Mouse (Mus musculus) kidney, embryonic 15.5 days (tissue): Measurements from ENCODE around the gene Ago1. TPM values are rescaled to one million over a fixed set of nuclear protein-coding genes. Genes with fewer than 3 reads are reported as not detected.

Experiments used
- ATAC-seq: fragments of 200-750 bp; cut with Nextera tagmentation; replicated peaks from 2 replicates; pipeline ENCODE4 v1.8.0; 2017; ENCODE audit warnings: moderate TSS enrichment; ENCODE audit not compliant: low FRiP score
- H3K27ac ChIP-seq: fragments of 300-500 bp; sonication (generic); 2 replicates; pipeline ENCODE4 v1.5.1; 2015; ENCODE audit warnings: mild to moderate bottlenecking, inconsistent platforms
- H3K27me3 ChIP-seq: fragments of 300-500 bp; sonication (generic); 2 replicates; pipeline ENCODE4 v1.6.1; 2015; ENCODE audit warnings: inconsistent platforms
- H3K36me3 ChIP-seq: fragments of 300-500 bp; sonication (generic); 2 replicates; pipeline ENCODE4 v1.6.1; 2015; ENCODE audit warnings: inconsistent platforms
- H3K4me1 ChIP-seq: fragments of 300-500 bp; sonication (generic); 2 replicates; pipeline ENCODE4 v1.6.1; 2015; ENCODE audit warnings: inconsistent platforms
- H3K4me2 ChIP-seq: fragments of 300-500 bp; sonication (generic); 2 replicates; pipeline ENCODE4 v1.6.1; 2015; ENCODE audit warnings: moderate library complexity, mild to moderate bottlenecking, inconsistent platforms
- H3K4me3 ChIP-seq: fragments of 300-500 bp; sonication (generic); replicated peaks from 2 replicates; pipeline ENCODE4 v1.5.1; 2015; ENCODE audit warnings: mild to moderate bottlenecking, inconsistent platforms
- H3K9ac ChIP-seq: fragments of 300-500 bp; sonication (generic); 2 replicates; pipeline ENCODE4 v1.6.1; 2015; ENCODE audit warnings: mild to moderate bottlenecking, inconsistent platforms
- H3K9me3 ChIP-seq: fragments of 300-500 bp; sonication (generic); replicated peaks from 2 replicates; pipeline ENCODE4 v1.6.1; 2016; ENCODE audit warnings: inconsistent platforms
- WGBS: fragments of 180-500 bp; shearing (Covaris S2); methylation state at CpG from one replicate; pipeline ENCODE4 v1.1.7; 2015; ENCODE audit warnings: mixed read lengths; 5-methylcytosine and 5-hydroxymethylcytosine counted together
- polyA plus RNA-seq: library from polyadenylated mRNA; unstranded; fragments of >200 nt; fragmentation: Nextera tagmentation; extraction: Ambion mirVana; gene quantifications from 2 replicates; pipeline ENCODE4 v1.2.1, GENCODE M21; 2015

The Ago1 gene
- polyA plus RNA-seq, 1 experiment from 2014 or later = 5.2 TPM

- H3K27ac ChIP-seq = no peak overlapping the region
- H3K36me3 ChIP-seq = peaks cover 25% of the 10 kb centered on the region
- no peaks in the 10 kb centered on the region for H3K9me3 ChIP-seq
- WGBS = 92% methylated on average over 2 of the region's 2 CpGs
- ATAC-seq = no peak
- no peak overlapping the region for H3K4me2 ChIP-seq
- H3K27me3 ChIP-seq = no peaks in the 10 kb centered on the region
- no peak overlapping the region for H3K4me3 ChIP-seq
- no peak overlapping the region for H3K9ac ChIP-seq
- H3K4me1 ChIP-seq = no peaks in the 10 kb centered on the region
These were observed 34.3 kb downstream of the Ago1 start for GRCm38 (mm10) chr4:126434094-126434493.

- H3K4me1 ChIP-seq = peaks cover 7% of the 10 kb centered on the region
- H3K27ac ChIP-seq = no peak overlapping the region
- H3K36me3 ChIP-seq = peaks cover 16% of the 10 kb centered on the region; the same call in 1 of the 2 replicates
- H3K9me3 ChIP-seq = no peaks in the 10 kb centered on the region
- H3K4me2 ChIP-seq = no peak overlapping the region
- no peaks in the 10 kb centered on the region for H3K27me3 ChIP-seq
- H3K4me3 ChIP-seq = no peak overlapping the region
- WGBS = 86% methylated on average over 4 of the region's 4 CpGs
- no peak overlapping the region for H3K9ac ChIP-seq
- ATAC-seq = no peak
These were observed 35.2 kb downstream of the Ago1 start for GRCm38 (mm10) chr4:126433175-126433574.

GRCm38 (mm10) chr4:126431746-126432145, 36.6 kb downstream of the Ago1 start:
- Histone ChIP-seq H3K9ac (no peak overlapping the region), H3K4me2 (no peak overlapping the region), H3K27me3 (no peaks in the 10 kb centered on the region), H3K4me3 (no peak overlapping the region), H3K36me3 (peaks cover 10% of the 10 kb centered on the region; the same call in 1 of the 2 replicates), H3K9me3 (no peaks in the 10 kb centered on the region), H3K27ac (no peak overlapping the region), H3K4me1 (peaks cover 7% of the 10 kb centered on the region)
- WGBS = 80% methylated on average over 4 of the region's 4 CpGs
- ATAC-seq = no peak

GRCm38 (mm10) chr4:126429347-126430079, 38.9 kb downstream of the Ago1 start, which contains the start of gene Ago3:
Gene Ago3, minus strand, starts transcription at chr4:126429556.
- no peaks in the 10 kb centered on the region for H3K36me3 ChIP-seq
- H3K4me2 ChIP-seq = peak within 1 kb of the TSS; percentile 85
- H3K9me3 ChIP-seq = no peaks in the 10 kb centered on the region
- peak within 1 kb of the TSS; percentile 88 for H3K4me3 ChIP-seq
- H3K27ac ChIP-seq = peak within 1 kb of the TSS; percentile 91
- H3K4me1 ChIP-seq = peaks cover 7% of the 10 kb centered on the region
- peak; percentile 97 for ATAC-seq
- under 1% methylated on average over 65 of the region's 65 CpGs for WGBS
- peak within 1 kb of the TSS; percentile 78 for H3K9ac ChIP-seq
- H3K27me3 ChIP-seq = no peaks in the 10 kb centered on the region

- Histone ChIP-seq H3K4me3 (peak overlapping the region; percentile 88), H3K9me3 (no peaks in the 10 kb centered on the region), H3K4me2 (peak overlapping the region; percentile 85), H3K36me3 (no peaks in the 10 kb centered on the region), H3K27ac (peak overlapping the region; percentile 91), H3K4me1 (peaks cover 7% of the 10 kb centered on the region), H3K27me3 (no peaks in the 10 kb centered on the region), H3K9ac (peak overlapping the region; percentile 78)
- 2% methylated on average over 24 of the region's 24 CpGs for WGBS
- peak; percentile 69; the same call in 1 of the 2 replicates for ATAC-seq
These were observed 39.6 kb downstream of the Ago1 start for GRCm38 (mm10) chr4:126428682-126429346.

- no peak for ATAC-seq
- H3K4me1 ChIP-seq = peaks cover 7% of the 10 kb centered on the region
- no peak overlapping the region for H3K27ac ChIP-seq
- H3K27me3 ChIP-seq = no peaks in the 10 kb centered on the region
- no peaks in the 10 kb centered on the region for H3K36me3 ChIP-seq
- H3K9me3 ChIP-seq = no peaks in the 10 kb centered on the region
- WGBS = 88% methylated on average over 2 of the region's 2 CpGs
- no peak overlapping the region for H3K4me3 ChIP-seq
- no peak overlapping the region for H3K4me2 ChIP-seq
- no peak overlapping the region for H3K9ac ChIP-seq
These were observed 44.5 kb downstream of the Ago1 start for GRCm38 (mm10) chr4:126423866-126424265.

GRCm38 (mm10) chr4:126415707-126416106, 52.7 kb downstream of the Ago1 start:
- H3K27ac ChIP-seq = no peak overlapping the region
- H3K9ac ChIP-seq = no peak overlapping the region
- peaks cover 9% of the 10 kb centered on the region; the same call in 1 of the 2 replicates for H3K36me3 ChIP-seq
- H3K4me2 ChIP-seq = no peak overlapping the region
- no peak for ATAC-seq
- H3K9me3 ChIP-seq = no peaks in the 10 kb centered on the region
- H3K4me1 ChIP-seq = no peaks in the 10 kb centered on the region
- H3K4me3 ChIP-seq = no peak overlapping the region
- H3K27me3 ChIP-seq = no peaks in the 10 kb centered on the region

- no peaks in the 10 kb centered on the region for H3K4me1 ChIP-seq
- H3K4me2 ChIP-seq = no peak overlapping the region
- no peak overlapping the region for H3K4me3 ChIP-seq
- H3K27ac ChIP-seq = no peak overlapping the region
- ATAC-seq = no peak
- WGBS = 89% methylated on average over 3 of the region's 3 CpGs
- H3K9me3 ChIP-seq = no peaks in the 10 kb centered on the region
- peaks cover 9% of the 10 kb centered on the region; the same call in 1 of the 2 replicates for H3K36me3 ChIP-seq
- H3K9ac ChIP-seq = no peak overlapping the region
- H3K27me3 ChIP-seq = no peaks in the 10 kb centered on the region
These were observed 55.9 kb downstream of the Ago1 start for GRCm38 (mm10) chr4:126412526-126412925.

Other genes with a start within 250 kb of the Ago1 start
- gene Map7d1, start 212.2 kb downstream of the Ago1 start, polyA plus RNA-seq = 39.6 and 40.7 TPM in 2 replicates
- 106 and 111 TPM in 2 replicates for gene Trappc3, start 206.3 kb downstream of the Ago1 start, polyA plus RNA-seq
- gene Col8a2, start 181.8 kb downstream of the Ago1 start, polyA plus RNA-seq = 10.6 and 15.2 TPM in 2 replicates
- gene Adprhl2, start 146.9 kb downstream of the Ago1 start, polyA plus RNA-seq = 74.4 and 81.1 TPM in 2 replicates
- 4.7 and 4.9 TPM in 2 replicates for gene Tekt2, start 142.9 kb downstream of the Ago1 start, polyA plus RNA-seq
- gene Ago3, start 39.0 kb downstream of the Ago1 start, polyA plus RNA-seq = 12.9 and 15.9 TPM in 2 replicates
- gene Ago4, start 64.9 kb upstream of the Ago1 start, polyA plus RNA-seq = 1.4 and 1.8 TPM in 2 replicates
- 39.2 and 40.3 TPM in 2 replicates for gene Clspn, start 88.4 kb upstream of the Ago1 start, polyA plus RNA-seq
- gene 5730409E04Rik, start 141.2 kb upstream of the Ago1 start, polyA plus RNA-seq = 1.6 and 2.2 TPM in 2 replicates
- 457 and 491 TPM in 2 replicates for gene Psmb2, start 209.0 kb upstream of the Ago1 start, polyA plus RNA-seq